Mouse (Mus musculus): ENCODE measurements at regions not wholly inside any gene's neighbourhood (a gene's known extent, or its start where the extent isn't known, plus 50 kb on each side); places are given as distances from the start of the nearest gene placed in this dataset.

DNA sequence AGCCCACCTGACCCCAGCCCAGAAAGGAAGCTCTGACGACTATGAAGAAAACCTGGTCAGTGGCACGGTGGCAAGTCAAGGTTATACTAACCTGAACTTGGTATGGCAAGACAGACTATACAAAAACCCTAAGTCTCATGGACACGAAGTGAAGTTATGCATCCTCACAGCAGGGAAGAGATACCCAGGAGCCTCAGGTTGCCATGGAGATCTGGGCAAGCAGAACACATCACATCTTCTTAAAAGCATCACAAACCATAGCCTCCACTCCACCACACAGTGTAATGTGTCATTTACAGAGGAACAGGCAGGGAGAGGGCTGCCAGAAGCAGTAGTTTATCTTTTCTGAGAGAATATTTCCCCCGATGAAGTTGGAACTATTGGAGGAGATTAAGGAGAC is 146.5 kb downstream of the Slc39a8 start:
- no peak for DNase-seq

DNA sequence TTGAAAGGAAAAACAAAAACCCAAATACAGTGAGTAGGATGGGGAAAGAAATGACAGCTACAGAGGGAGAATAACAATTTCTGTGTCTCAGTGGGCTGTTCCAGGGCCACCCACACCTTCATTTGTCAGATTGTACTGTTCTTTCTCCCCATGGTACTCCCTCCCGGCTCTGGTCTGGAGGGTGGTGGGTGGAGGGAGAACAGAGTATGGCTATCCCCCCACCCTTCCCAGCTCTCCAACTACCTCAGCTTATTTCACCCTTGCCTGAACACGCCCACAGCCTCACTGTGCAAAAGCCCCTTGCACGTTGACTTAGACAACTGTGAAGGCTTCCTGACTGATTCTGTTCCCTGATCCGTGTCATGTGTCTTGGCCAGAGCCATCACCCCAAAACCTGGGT is 147.3 kb downstream of the Slc39a8 start:
- DNase-seq = no peak

DNA sequence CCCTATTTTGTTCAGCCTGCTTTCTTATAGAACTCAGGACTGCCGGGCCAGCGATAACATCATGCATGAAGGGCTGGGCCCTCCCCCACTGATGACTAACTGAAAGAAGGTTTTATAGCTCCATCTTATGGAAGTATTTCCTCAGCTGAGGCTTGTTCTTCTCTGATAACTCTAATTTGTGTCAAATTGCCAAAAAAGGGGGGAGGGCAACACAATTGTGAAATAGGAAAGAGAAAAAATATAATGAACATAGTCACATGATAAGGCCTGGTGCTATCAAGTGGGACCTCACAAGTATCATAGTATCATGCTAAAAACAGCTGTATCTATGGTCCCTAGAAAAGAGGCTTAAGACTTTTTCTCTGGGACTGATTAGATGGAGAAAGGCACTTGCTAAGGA is 148.2 kb downstream of the Slc39a8 start:
- no peak for DNase-seq

DNA sequence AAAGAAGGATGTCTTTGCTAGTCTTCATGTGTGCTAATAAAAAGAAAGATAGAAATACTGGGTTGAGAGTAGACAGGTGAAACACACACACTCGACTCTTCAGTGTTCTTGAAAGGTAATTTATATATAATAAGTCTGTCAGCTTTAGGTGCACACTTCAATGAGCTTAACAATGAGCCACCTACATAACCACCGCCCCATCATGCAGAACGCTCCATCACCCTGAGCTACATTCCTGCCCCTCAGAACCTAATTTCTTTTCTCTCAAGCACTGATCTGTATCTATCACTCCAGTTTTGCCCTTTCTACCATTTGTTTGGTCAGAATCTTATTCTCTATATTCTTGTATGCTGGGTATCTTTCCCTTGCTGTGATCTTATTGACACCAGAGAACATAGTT is 148.8 kb downstream of the Slc39a8 start:
- DNase-seq = no peak

DNA sequence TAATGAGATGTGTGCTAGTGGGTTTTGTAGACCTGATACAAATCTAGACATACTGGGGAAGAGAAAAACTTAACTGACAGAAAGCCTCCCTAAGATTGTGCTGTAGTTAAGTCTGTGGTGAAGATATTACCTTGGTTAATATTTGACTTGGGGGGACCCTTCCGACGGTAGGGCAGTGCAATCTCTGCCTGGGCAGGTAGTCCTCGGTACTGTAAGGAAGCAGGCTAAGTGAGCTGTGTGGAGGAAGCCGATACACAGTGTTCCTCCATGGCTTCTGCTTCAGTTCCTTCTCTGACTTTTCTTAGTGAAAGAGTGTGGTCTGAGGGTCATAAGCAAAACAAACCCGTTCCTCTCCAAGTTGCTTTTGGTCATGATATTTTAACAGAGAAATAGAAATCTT is 149.7 kb downstream of the Slc39a8 start:
- DNase-seq = no peak

DNA sequence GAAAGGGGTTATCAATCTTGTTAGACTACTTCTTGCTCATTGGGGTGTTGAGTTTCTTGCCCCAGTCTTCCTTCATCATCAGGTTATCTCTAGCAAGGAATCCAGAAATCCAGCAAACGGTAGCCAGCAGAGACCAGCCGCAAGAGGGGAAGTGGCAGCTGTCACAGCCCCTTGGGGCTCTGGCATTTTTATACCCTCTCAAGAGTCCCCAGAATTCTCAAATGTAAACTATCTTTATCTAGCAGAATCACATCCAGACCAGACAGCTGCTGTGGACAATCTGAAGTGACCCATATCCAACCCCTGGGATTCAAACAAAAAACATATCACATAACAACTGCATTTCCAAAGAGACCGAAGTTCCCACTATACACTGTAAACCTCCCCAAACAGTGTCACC is 162.1 kb downstream of the Slc39a8 start:
- DNase-seq = no peak

DNA sequence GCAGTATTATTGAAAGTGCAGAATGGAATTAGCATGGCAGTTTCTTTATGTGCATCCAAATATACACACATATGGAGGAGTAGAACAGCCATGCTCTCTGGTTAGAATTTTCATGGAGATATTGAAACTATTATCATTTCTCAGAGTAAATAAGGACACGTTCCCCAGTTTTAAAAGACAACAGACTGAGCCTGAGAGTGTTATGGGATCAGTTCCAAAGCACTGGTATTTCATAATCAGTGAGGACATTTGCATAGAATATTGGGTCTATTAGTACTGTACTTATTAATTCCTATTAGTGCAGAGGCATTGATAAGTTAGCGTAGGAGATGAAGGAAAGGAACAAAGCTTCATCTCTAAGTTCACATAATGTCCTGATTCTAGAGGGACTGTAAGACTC is 164.2 kb downstream of the Slc39a8 start:
- DNase-seq = no peak

DNA sequence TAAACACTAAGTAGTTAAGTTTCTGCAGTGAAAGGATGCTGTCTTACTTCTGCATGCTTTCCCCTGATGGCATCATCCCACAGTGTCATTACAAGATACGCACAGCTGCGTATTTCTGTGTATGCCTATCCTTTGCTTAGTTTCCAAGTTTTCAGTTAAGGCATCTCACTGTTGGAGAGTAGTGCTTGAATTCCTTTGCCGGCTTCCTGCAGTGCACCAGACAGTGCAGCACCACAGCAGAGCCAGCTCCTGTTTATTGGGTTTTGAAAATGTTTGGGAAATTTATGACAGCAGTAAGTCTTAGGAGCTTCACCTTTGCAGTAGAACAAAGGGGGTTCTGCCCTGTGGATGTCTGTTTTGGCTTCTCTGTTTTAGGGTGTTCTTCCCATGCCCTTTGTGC is 165.3 kb downstream of the Slc39a8 start:
- DNase-seq = no peak

DNA sequence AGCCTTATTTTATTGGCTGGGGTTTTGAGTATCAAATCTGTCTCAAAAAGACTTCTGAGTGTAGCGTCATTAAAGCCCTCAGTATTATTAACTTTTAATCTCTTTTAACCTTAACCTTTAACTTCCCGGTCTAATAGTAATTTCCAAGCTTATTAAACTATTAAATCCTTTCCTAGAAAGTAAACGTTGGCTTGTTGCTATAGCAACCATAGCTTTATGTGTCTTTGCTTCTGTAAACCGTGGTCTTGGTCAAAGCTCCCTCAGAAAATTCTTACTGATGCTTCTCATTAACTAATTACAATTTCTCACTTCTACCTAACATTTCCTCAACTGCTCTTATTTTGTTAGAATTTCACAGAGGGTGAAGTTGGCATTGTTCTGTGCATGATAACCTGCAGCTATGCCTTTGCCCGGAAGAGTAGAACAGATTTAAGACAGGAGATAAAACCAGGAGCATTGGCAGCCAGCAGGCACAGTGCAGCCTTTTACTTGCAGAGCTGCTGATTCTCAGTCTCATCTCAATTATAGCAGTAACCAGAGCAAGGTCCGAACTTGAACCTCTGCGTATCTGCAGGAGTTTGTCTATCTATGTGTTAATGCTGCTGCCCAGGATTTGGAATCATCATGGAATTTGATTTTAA is 165.9 kb downstream of the Slc39a8 start:
- peak; percentile 7 for DNase-seq

DNA sequence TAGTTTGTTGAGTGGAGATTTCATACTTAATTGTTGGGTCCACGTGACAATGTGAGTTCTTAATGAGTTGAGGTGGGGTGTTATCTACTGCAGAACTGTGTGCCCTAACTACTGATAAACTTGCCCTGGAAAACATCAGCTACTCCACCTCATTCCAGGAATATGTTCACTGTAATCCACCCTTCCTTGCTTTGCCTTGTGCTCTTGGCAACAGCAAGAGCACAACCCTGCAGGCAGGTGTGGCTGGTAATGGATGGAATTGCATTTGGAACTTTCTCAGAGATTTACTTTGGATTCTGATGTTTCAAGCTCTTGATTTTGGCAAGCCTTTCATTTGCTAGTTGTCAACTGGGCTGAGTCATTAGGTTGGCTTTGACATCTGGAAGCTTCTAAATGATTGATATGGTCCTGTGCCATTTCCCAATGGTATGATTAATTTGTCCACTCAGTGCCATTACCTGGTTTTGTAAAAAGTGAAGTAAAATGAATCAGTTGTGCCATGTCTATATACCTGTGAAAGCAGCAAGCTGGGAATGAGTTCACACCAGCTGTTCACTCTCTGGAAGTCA is 175.6 kb downstream of the Slc39a8 start:
- no peak for DNase-seq
